Mouse (Mus musculus): ENCODE measurements around the gene Cntnap4.

The Cntnap4 gene

GRCm38 (mm10) chr8:112569471-112570141 is at the start of gene Cntnap4:
Cntnap4 (plus strand) TSS chr8:112570043.
- DNase-seq: no peak

- no peak for DNase-seq
Observed at GRCm38 (mm10) chr8:112557376-112557775, 12.5 kb upstream of the Cntnap4 start.

- DNase-seq: no peak
Observed at GRCm38 (mm10) chr8:112570541-112570940, 698 bp downstream of the Cntnap4 start.

GRCm38 (mm10) chr8:112571337-112571904 is 1.6 kb downstream of the Cntnap4 start:
- peak; percentile 31 for DNase-seq

- DNase-seq: no peak
Observed at GRCm38 (mm10) chr8:112581473-112581872, 11.6 kb downstream of the Cntnap4 start.

- DNase-seq: no peak
Observed at GRCm38 (mm10) chr8:112583440-112583839, 13.6 kb downstream of the Cntnap4 start.

- DNase-seq: no peak
Observed at GRCm38 (mm10) chr8:112588357-112589051, 18.7 kb downstream of the Cntnap4 start.

GRCm38 (mm10) chr8:112589052-112589389 is 19.2 kb downstream of the Cntnap4 start:
- DNase-seq: no peak

- DNase-seq: no peak
Observed at GRCm38 (mm10) chr8:112596023-112596776, 26.4 kb downstream of the Cntnap4 start.

- no peak for DNase-seq
Observed at GRCm38 (mm10) chr8:112599975-112600374, 30.1 kb downstream of the Cntnap4 start.

GRCm38 (mm10) chr8:112601150-112601549 is 31.3 kb downstream of the Cntnap4 start:
- no peak for DNase-seq

- no peak for DNase-seq
Observed at GRCm38 (mm10) chr8:112610121-112610520, 40.3 kb downstream of the Cntnap4 start.

- no peak for DNase-seq
Observed at GRCm38 (mm10) chr8:112628791-112629190, 58.9 kb downstream of the Cntnap4 start.

GRCm38 (mm10) chr8:112652657-112653056 is 82.8 kb downstream of the Cntnap4 start:
- DNase-seq: no peak

GRCm38 (mm10) chr8:112653276-112653675 is 83.4 kb downstream of the Cntnap4 start:
- no peak for DNase-seq

GRCm38 (mm10) chr8:112653994-112654393 is 84.2 kb downstream of the Cntnap4 start:
- DNase-seq: no peak

GRCm38 (mm10) chr8:112664067-112664466 is 94.2 kb downstream of the Cntnap4 start:
- DNase-seq: no peak

- DNase-seq: no peak
Observed at GRCm38 (mm10) chr8:112674671-112675070, 104.8 kb downstream of the Cntnap4 start.

- peak; percentile 14 for DNase-seq
Observed at GRCm38 (mm10) chr8:112681757-112682156, 111.9 kb downstream of the Cntnap4 start.

- no peak for DNase-seq
Observed at GRCm38 (mm10) chr8:112695708-112696107, 125.9 kb downstream of the Cntnap4 start.

- no peak for DNase-seq
Observed at GRCm38 (mm10) chr8:112698141-112698540, 128.3 kb downstream of the Cntnap4 start.

GRCm38 (mm10) chr8:112716982-112717381 is 147.1 kb downstream of the Cntnap4 start:
- DNase-seq: no peak

- no peak for DNase-seq
Observed at GRCm38 (mm10) chr8:112724918-112725317, 155.1 kb downstream of the Cntnap4 start.

All from layer of hippocampus, adult 9-11 months (tissue).